Mouse (Mus musculus): ENCODE data around the gene Rora. TPM values are rescaled to one million over a fixed set of nuclear protein-coding genes. Genes with fewer than 3 reads are reported as not detected.

Rora gene
- 12.4 and 12.5 TPM in 2 replicates for polyA plus RNA-seq (2016; fragmentation: Nextera tagmentation; extraction: Ambion mirVana)

DNA sequence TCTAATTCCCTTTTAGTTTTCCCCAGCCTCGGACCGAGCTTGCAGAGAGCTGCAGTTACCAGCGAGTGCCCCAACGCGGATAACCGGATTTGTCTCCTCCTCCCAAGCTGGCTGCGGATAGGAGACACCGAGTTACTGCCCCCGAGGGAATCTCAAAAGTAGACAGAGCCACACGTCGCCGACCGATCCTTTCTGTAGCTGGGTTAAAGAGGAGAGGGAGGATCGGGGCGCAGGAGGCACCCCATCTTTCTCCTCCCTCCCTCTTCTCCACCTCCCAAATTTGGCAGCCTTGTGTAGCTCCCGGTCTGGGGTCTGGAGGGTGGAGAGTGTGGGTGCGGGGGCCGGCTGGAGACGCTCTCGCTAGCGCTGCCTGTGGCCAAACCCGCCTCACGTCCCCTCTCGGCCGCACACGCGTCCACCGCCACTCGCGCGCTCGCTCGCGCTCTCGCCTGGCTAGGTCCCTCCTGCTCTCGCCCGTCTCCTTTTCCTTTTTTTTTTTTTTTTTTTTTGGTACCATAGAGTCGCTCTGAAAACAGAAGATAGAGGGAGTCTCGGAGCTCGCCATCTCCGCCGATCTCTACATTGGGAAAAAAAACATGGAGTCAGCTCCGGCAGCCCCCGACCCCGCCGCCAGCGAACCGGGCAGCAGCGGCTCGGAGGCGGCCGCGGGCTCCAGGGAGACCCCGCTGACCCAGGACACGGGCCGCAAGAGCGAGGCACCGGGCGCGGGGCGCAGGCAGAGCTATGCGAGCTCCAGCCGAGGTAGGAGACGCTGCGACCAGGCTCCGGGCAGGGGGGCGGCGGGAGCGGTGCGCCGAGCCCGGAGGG is at the start of gene Rora:
TSS of gene Rora (plus strand) at position 576 of the 828 bp plus-strand sequence.
- under 1% methylated on average over 69 of the region's 72 CpGs for WGBS
- peak; percentile 76 for ATAC-seq (ENCODE audit: insufficient number of reproducible peaks, insufficient read depth, low FRiP score, low TSS enrichment)

DNA sequence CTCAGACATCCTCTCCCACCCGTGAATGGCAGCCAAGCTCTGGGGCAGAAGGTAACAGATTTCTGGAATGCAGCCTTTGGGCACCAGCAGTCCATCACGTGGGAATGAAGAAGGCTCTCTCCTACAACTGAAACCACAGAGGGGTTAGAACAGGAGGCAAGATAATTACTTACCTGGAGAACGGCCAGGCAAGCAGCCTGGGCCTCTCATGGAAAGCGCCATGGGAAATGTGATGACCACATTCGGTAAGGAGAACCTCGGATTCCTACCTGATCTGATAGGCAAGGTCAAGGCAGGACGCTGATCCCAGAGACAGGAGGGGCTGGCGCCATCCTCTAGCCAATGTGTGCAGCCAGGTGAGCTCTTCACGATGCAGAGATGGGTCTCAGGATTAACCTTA is 39.6 kb upstream of the Rora start:
- no peaks in the 10 kb centered on the region for H3K4me1 ChIP-seq
- H3K9ac ChIP-seq: no peak overlapping the region
- no peaks in the 10 kb centered on the region for H3K9me3 ChIP-seq
- no peak overlapping the region for H3K4me2 ChIP-seq (replicated peaks)
- no peak for ATAC-seq (ENCODE audit: insufficient number of reproducible peaks, insufficient read depth, low FRiP score, low TSS enrichment)
- H3K27me3 ChIP-seq: no peaks in the 10 kb centered on the region
- WGBS: 79% methylated on average over 9 of the region's 9 CpGs
- no peak overlapping the region for H3K27ac ChIP-seq
- no peak overlapping the region for H3K4me3 ChIP-seq
- no peaks in the 10 kb centered on the region for H3K36me3 ChIP-seq

More for the DNA sequence above, at the start of gene Rora:
- Histone ChIP-seq H3K27me3 (no peaks in the 10 kb centered on the region), H3K36me3 (no peaks in the 10 kb centered on the region), H3K4me3 (peak within 1 kb of the TSS; percentile 86), H3K9me3 (no peaks in the 10 kb centered on the region), H3K9ac (peak within 1 kb of the TSS; percentile 75), H3K27ac (peak within 1 kb of the TSS; percentile 96), H3K4me2 (replicated peaks) (peak within 1 kb of the TSS; percentile 98), H3K4me1 (peaks cover 7% of the 10 kb centered on the region; the same call in 1 of the 2 replicates)

DNA sequence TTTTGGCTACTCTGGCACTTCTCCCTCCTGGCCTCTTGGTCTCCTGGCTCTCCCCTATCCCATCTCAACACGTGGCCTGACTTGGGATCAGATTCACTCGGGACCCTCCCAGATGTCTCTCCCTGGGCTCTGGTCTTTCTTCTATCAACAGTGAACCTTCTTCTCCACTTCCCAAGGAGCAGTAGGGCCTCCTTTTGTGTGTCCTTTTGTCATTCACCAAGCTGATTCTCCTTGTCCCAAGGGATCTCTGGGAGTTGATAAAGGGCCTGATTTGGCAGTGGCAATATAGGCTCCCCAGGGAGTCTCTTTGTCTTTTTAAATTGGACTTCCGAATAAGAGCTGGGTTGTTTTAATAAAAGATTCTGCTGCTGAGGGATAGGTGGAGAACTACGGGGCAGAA is 36.5 kb upstream of the Rora start:
- WGBS: 33% methylated on average over 4 of the region's 4 CpGs

GRCm38 (mm10) chr9:68620036-68620435 is 33.5 kb upstream of the Rora start:
- no peak overlapping the region for H3K4me2 ChIP-seq (replicated peaks)
- H3K4me3 ChIP-seq: no peak overlapping the region
- H3K4me1 ChIP-seq: no peaks in the 10 kb centered on the region
- no peak for ATAC-seq (ENCODE audit: insufficient number of reproducible peaks, insufficient read depth, low FRiP score, low TSS enrichment)
- WGBS: 82% methylated on average over 2 of the region's 2 CpGs
- no peaks in the 10 kb centered on the region for H3K27me3 ChIP-seq
- no peak overlapping the region for H3K27ac ChIP-seq
- no peaks in the 10 kb centered on the region for H3K9me3 ChIP-seq
- no peaks in the 10 kb centered on the region for H3K36me3 ChIP-seq
- no peak overlapping the region for H3K9ac ChIP-seq

More for the DNA sequence above, 36.5 kb upstream of the Rora start:
- Histone ChIP-seq H3K36me3 (no peaks in the 10 kb centered on the region), H3K4me1 (no peaks in the 10 kb centered on the region), H3K27me3 (no peaks in the 10 kb centered on the region), H3K27ac (no peak overlapping the region), H3K4me3 (no peak overlapping the region), H3K9ac (no peak overlapping the region), H3K9me3 (no peaks in the 10 kb centered on the region), H3K4me2 (replicated peaks) (no peak overlapping the region)
- ATAC-seq (ENCODE audit: insufficient number of reproducible peaks, insufficient read depth, low FRiP score, low TSS enrichment): no peak

DNA sequence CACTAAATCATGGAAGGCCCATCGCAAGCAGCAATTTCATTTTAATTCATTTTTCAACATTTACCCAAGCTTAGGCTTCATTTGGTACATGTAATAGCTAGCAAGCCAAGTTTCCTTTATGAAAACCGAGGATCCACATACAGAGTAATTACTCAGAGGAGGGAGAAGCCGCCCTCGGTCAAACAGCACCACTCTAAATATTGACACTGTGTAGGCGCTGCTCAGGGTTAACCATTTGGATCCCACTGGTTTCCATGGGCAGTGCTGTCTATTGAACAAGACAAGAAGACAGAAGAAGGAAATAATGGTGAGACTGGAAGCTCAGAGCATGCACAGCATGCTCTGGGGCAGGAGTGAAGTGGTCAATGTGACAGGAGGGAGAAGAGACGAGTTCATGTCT is 33.1 kb upstream of the Rora start:
- H3K4me2 ChIP-seq (replicated peaks): no peak overlapping the region
- no peak for ATAC-seq (ENCODE audit: insufficient number of reproducible peaks, insufficient read depth, low FRiP score, low TSS enrichment)
- no peaks in the 10 kb centered on the region for H3K36me3 ChIP-seq
- H3K4me3 ChIP-seq: no peak overlapping the region
- H3K4me1 ChIP-seq: no peaks in the 10 kb centered on the region
- WGBS: 67% methylated on average over 6 of the region's 6 CpGs
- no peak overlapping the region for H3K9ac ChIP-seq
- H3K9me3 ChIP-seq: no peaks in the 10 kb centered on the region
- H3K27ac ChIP-seq: no peak overlapping the region
- no peaks in the 10 kb centered on the region for H3K27me3 ChIP-seq

DNA sequence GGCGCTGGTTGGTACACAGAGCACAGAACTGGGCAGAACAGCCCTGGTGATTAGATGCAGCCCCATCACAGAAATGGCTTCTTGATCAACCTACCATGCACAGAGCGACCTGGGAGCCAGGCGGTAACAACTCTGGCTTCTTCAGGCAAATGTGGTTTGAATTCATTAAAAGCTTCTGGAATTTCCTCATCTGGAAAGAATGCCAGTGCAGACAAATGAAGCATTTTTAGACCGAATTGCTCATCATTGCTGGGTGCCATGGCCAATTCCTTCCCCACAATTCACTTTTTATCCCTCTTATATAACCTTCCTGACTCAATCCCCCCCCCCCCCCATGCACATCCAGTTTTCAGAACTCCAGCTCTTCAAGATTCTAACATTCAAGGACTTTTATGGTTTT is 28.6 kb upstream of the Rora start:
- H3K27me3 ChIP-seq: no peaks in the 10 kb centered on the region
- no peaks in the 10 kb centered on the region for H3K36me3 ChIP-seq
- H3K9me3 ChIP-seq: no peaks in the 10 kb centered on the region
- 59% methylated on average over 4 of the region's 4 CpGs for WGBS
- ATAC-seq (ENCODE audit: insufficient number of reproducible peaks, insufficient read depth, low FRiP score, low TSS enrichment): no peak
- H3K4me2 ChIP-seq (replicated peaks): no peak overlapping the region
- no peak overlapping the region for H3K9ac ChIP-seq
- no peak overlapping the region for H3K27ac ChIP-seq
- no peak overlapping the region for H3K4me3 ChIP-seq
- H3K4me1 ChIP-seq: no peaks in the 10 kb centered on the region

DNA sequence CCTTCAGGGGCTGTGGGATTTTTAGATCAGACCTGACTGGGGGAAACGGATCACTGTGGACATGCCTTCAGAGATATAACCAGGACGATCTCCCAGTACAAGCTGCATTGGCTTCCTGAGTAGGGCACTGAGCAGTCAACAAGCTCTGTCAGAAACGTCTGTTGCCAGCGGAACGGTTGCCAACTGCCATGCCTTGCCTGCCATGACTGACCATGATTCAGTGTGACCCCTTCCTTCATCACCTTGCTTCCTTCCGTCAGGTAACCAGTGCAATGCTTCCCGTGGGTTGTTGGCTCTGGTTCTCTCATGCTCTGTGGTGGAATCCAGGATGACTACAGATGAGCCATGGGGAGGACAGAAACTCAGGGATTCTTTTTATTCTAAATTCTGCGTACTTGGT is 16.3 kb upstream of the Rora start:
- Histone ChIP-seq H3K36me3 (no peaks in the 10 kb centered on the region), H3K27me3 (no peaks in the 10 kb centered on the region), H3K9me3 (no peaks in the 10 kb centered on the region), H3K4me2 (replicated peaks) (no peak overlapping the region), H3K27ac (no peak overlapping the region), H3K4me3 (no peak overlapping the region), H3K9ac (no peak overlapping the region), H3K4me1 (no peaks in the 10 kb centered on the region)
- ATAC-seq (ENCODE audit: insufficient number of reproducible peaks, insufficient read depth, low FRiP score, low TSS enrichment): no peak
- 87% methylated on average over 8 of the region's 8 CpGs for WGBS

- Histone ChIP-seq H3K4me3 (no peak overlapping the region), H3K4me1 (no peaks in the 10 kb centered on the region), H3K4me2 (replicated peaks) (no peak overlapping the region), H3K36me3 (no peaks in the 10 kb centered on the region), H3K9me3 (no peaks in the 10 kb centered on the region), H3K9ac (no peak overlapping the region), H3K27me3 (no peaks in the 10 kb centered on the region), H3K27ac (no peak overlapping the region)
- WGBS: 74% methylated on average over 3 of the region's 3 CpGs
- no peak for ATAC-seq (ENCODE audit: insufficient number of reproducible peaks, insufficient read depth, low FRiP score, low TSS enrichment)
Measured at GRCm38 (mm10) chr9:68641123-68641522, 12.5 kb upstream of the Rora start.

GRCm38 (mm10) chr9:68648061-68648460 is 5.5 kb upstream of the Rora start:
- Histone ChIP-seq H3K4me2 (replicated peaks) (no peak overlapping the region), H3K27me3 (no peaks in the 10 kb centered on the region), H3K36me3 (no peaks in the 10 kb centered on the region), H3K9me3 (no peaks in the 10 kb centered on the region), H3K27ac (no peak overlapping the region), H3K9ac (no peak overlapping the region), H3K4me1 (no peaks in the 10 kb centered on the region), H3K4me3 (no peak overlapping the region)
- ATAC-seq (ENCODE audit: insufficient number of reproducible peaks, insufficient read depth, low FRiP score, low TSS enrichment): no peak
- 84% methylated on average over 3 of the region's 3 CpGs for WGBS

- H3K4me3 ChIP-seq: peak overlapping the region; percentile 86
- peak overlapping the region; percentile 96 for H3K27ac ChIP-seq
- WGBS: under 1% methylated on average over 28 of the region's 28 CpGs
- H3K9ac ChIP-seq: peak overlapping the region; percentile 75
- H3K9me3 ChIP-seq: no peaks in the 10 kb centered on the region
- ATAC-seq (ENCODE audit: insufficient number of reproducible peaks, insufficient read depth, low FRiP score, low TSS enrichment): no peak
- H3K27me3 ChIP-seq: no peaks in the 10 kb centered on the region
- no peaks in the 10 kb centered on the region for H3K36me3 ChIP-seq
- H3K4me1 ChIP-seq: peaks cover 7% of the 10 kb centered on the region; the same call in 1 of the 2 replicates
- H3K4me2 ChIP-seq (replicated peaks): peak overlapping the region; percentile 98
Measured at GRCm38 (mm10) chr9:68654039-68654332, 400 bp downstream of the Rora start.

GRCm38 (mm10) chr9:68654333-68655017 is 889 bp downstream of the Rora start:
- Histone ChIP-seq H3K27ac (no peak overlapping the region), H3K4me1 (peaks cover 7% of the 10 kb centered on the region; the same call in 1 of the 2 replicates), H3K9ac (peak overlapping the region; percentile 75), H3K36me3 (no peaks in the 10 kb centered on the region), H3K9me3 (no peaks in the 10 kb centered on the region), H3K27me3 (no peaks in the 10 kb centered on the region), H3K4me2 (replicated peaks) (peak overlapping the region; percentile 98), H3K4me3 (peak overlapping the region; percentile 86)
- under 1% methylated on average over 43 of the region's 43 CpGs for WGBS
- no peak for ATAC-seq (ENCODE audit: insufficient number of reproducible peaks, insufficient read depth, low FRiP score, low TSS enrichment)
